Mouse (Mus musculus): ENCODE data around the gene Gm42417. TPM values are rescaled to one million over a fixed set of nuclear protein-coding genes. Genes with fewer than 3 reads are reported as not detected.

The Gm42417 gene
- polyA plus RNA-seq, 1 experiment from 2014 or later: not detected

DNA sequence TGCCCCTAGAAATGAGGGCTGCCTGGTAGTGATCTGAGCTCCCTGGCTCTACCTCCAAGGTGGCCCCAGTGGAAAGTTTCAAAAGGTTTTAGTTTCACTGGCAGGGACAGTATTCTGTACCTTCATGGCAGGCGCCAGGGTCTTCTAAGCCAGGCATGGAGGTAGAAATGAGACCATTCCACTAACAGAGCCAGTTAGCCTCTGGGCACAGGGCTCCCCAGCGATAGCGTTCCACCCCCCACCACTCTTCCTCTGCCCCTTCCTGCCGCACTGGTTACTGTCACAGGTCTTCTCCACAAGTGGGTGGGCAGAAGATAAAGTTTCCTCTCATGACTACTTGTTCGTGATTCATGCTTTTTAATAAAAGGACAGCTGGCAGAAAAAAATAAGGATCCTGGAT, 20.7 kb upstream of the Gm42417 start:
- peaks cover 23% of the 10 kb centered on the region for H3K4me1 ChIP-seq (ENCODE audit: control insufficient read depth, insufficient read depth, low read length)
- H3K36me3 ChIP-seq (ENCODE audit: control insufficient read depth, insufficient read depth, low read length): no peaks in the 10 kb centered on the region
- ATAC-seq (ENCODE audit: insufficient read depth, low FRiP score): no peak
- H3K4me2 ChIP-seq (ENCODE audit: low read depth, low read length): no peak overlapping the region
- no peaks in the 10 kb centered on the region for H3K9me3 ChIP-seq (replicated peaks; ENCODE audit: control insufficient read depth, low read length)
- 64% methylated on average over 5 of the region's 5 CpGs for WGBS
- H3K4me3 ChIP-seq (replicated peaks; ENCODE audit: low read length): no peak overlapping the region
- no peak overlapping the region for H3K27ac ChIP-seq (ENCODE audit: low read length)
- no peaks in the 10 kb centered on the region for H3K27me3 ChIP-seq (ENCODE audit: control insufficient read depth, insufficient read depth, low read length)
- H3K9ac ChIP-seq (ENCODE audit: low read length): no peak overlapping the region

DNA sequence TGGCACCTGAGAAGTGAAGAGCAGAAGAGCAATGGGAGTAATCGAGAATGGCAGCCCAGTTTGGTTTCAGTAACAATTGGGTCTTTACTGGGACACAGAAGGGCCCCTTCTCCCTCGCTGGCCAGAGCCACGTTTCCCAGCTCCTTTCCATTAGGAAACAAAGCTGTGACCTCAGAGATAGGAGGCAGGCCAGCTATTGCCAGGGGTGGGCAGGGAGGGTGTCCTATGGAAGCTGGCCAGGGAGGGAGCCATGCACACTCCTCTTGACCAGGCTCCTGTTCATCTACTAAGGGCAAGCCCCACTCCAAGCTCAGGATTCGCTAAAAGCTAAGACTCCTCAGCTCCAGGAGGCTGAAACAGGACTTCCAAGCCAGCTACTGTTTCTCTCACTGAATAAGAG, 20.0 kb upstream of the Gm42417 start:
- H3K4me3 ChIP-seq (replicated peaks; ENCODE audit: low read length): peak overlapping the region; percentile 88
- no peaks in the 10 kb centered on the region for H3K36me3 ChIP-seq (ENCODE audit: control insufficient read depth, insufficient read depth, low read length)
- peak overlapping the region; percentile 83 for H3K4me2 ChIP-seq (ENCODE audit: low read depth, low read length)
- no peaks in the 10 kb centered on the region for H3K27me3 ChIP-seq (ENCODE audit: control insufficient read depth, insufficient read depth, low read length)
- H3K9ac ChIP-seq (ENCODE audit: low read length): peak overlapping the region; percentile 94
- peaks cover 29% of the 10 kb centered on the region for H3K4me1 ChIP-seq (ENCODE audit: control insufficient read depth, insufficient read depth, low read length)
- no peaks in the 10 kb centered on the region for H3K9me3 ChIP-seq (replicated peaks; ENCODE audit: control insufficient read depth, low read length)
- peak overlapping the region; percentile 99 for H3K27ac ChIP-seq (ENCODE audit: low read length)
- ATAC-seq (ENCODE audit: insufficient read depth, low FRiP score): no peak
- 26% methylated on average over 4 of the region's 4 CpGs for WGBS

DNA sequence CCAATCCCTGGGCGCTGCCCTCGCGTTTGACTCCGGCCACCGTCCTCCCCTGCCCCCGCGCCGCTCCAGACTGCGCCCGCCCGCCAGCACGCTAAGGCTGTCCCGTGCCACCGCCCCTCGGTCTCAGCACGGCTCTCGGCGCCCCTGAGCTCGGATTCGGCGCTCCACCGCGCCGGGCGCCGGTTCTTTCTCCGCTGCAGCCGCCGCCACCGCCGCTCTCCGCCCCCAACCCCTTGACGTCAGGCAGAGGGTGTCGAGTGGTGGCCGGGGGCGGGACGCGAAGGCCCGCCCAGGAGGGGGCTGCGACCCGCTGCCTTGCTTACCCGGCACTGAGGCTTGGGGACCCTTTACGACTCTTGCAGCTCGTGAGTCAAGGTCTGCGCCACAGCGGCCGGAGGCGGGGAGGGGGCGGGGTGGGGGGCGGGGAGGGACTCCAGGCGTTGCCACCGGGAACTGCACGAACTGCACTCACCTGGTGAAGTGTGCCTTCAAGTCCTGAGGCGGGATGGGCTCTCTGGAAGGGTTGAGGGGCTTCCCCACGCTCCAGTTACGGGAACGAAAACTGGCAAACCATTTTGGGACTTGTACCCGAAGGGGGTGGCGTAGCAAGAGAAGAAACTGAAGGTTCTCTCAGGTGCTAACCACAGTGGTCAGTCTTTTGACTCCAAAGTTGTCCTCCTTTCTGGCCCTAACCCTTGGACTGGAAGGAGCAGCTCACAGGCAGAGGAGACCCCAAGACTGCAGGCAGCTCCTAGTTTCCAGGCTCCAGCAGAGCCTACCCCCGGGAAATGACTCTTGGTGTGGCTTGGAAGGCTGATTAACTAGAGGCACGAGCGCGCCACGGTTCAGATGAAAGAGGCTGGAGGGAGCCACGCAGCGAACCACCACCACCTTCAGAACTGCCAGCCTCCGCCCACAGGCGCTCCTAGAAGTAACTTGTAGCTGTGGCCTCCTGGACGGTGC, 19.1 kb upstream of the Gm42417 start, which contains the start of gene Sema4c:
Gene Sema4c (minus strand): TSS at position 319 of the 963 bp plus-strand sequence.
- no peaks in the 10 kb centered on the region for H3K27me3 ChIP-seq (ENCODE audit: control insufficient read depth, insufficient read depth, low read length)
- peak; percentile 59 for ATAC-seq (ENCODE audit: insufficient read depth, low FRiP score)
- WGBS: 1% methylated on average over 69 of the region's 69 CpGs
- H3K4me2 ChIP-seq (ENCODE audit: low read depth, low read length): peak within 1 kb of the TSS; percentile 83
- peak within 1 kb of the TSS; percentile 99 for H3K27ac ChIP-seq (ENCODE audit: low read length)
- 0 out of 2 replicates have a peak, but pooled peaks cover 5% of the 10 kb centered on the region for H3K36me3 ChIP-seq (ENCODE audit: control insufficient read depth, insufficient read depth, low read length)
- H3K4me1 ChIP-seq (ENCODE audit: control insufficient read depth, insufficient read depth, low read length): peaks cover 27% of the 10 kb centered on the region
- H3K9me3 ChIP-seq (replicated peaks; ENCODE audit: control insufficient read depth, low read length): no peaks in the 10 kb centered on the region
- H3K4me3 ChIP-seq (replicated peaks; ENCODE audit: low read length): peak within 1 kb of the TSS; percentile 88
- peak within 1 kb of the TSS; percentile 94 for H3K9ac ChIP-seq (ENCODE audit: low read length)

DNA sequence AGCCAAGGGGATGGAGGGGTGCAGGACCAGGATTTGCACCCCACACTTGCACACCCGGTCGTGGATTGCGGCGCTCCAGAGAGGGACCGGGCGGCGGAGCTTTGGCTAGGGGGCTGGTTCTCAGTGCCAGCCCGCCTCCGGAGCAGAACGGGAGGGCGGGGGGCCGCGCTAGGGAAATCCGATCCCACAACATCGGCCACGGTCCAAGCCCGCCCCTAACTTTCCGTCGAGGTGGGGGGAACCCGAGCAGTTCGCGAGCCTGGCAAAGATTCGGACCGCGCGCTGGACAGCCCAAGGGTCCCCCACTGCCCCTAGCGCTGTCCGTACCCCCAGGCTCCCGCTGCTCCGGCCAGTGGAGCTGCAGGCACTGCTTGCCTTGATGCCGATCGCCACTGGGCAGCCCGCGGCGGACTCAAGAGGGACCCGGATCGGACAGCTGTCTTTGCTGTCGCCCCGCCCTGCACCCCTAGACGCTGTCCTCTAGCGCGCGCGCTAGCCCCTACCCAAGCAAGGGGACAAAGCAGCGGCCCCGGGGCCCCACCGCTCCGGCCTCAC, 18.3 kb upstream of the Gm42417 start:
- peak overlapping the region; percentile 88 for H3K4me3 ChIP-seq (replicated peaks; ENCODE audit: low read length)
- H3K9me3 ChIP-seq (replicated peaks; ENCODE audit: control insufficient read depth, low read length): no peaks in the 10 kb centered on the region
- peak; percentile 79 for ATAC-seq (ENCODE audit: insufficient read depth, low FRiP score)
- H3K27ac ChIP-seq (ENCODE audit: low read length): peak overlapping the region; percentile 99
- no peaks in the 10 kb centered on the region for H3K27me3 ChIP-seq (ENCODE audit: control insufficient read depth, insufficient read depth, low read length)
- peaks cover 27% of the 10 kb centered on the region for H3K4me1 ChIP-seq (ENCODE audit: control insufficient read depth, insufficient read depth, low read length)
- H3K36me3 ChIP-seq (ENCODE audit: control insufficient read depth, insufficient read depth, low read length): peaks cover 12% of the 10 kb centered on the region; the same call in 1 of the 2 replicates
- H3K9ac ChIP-seq (ENCODE audit: low read length): peak overlapping the region; percentile 94
- WGBS: under 1% methylated on average over 48 of the region's 48 CpGs
- H3K4me2 ChIP-seq (ENCODE audit: low read depth, low read length): peak overlapping the region; percentile 83

DNA sequence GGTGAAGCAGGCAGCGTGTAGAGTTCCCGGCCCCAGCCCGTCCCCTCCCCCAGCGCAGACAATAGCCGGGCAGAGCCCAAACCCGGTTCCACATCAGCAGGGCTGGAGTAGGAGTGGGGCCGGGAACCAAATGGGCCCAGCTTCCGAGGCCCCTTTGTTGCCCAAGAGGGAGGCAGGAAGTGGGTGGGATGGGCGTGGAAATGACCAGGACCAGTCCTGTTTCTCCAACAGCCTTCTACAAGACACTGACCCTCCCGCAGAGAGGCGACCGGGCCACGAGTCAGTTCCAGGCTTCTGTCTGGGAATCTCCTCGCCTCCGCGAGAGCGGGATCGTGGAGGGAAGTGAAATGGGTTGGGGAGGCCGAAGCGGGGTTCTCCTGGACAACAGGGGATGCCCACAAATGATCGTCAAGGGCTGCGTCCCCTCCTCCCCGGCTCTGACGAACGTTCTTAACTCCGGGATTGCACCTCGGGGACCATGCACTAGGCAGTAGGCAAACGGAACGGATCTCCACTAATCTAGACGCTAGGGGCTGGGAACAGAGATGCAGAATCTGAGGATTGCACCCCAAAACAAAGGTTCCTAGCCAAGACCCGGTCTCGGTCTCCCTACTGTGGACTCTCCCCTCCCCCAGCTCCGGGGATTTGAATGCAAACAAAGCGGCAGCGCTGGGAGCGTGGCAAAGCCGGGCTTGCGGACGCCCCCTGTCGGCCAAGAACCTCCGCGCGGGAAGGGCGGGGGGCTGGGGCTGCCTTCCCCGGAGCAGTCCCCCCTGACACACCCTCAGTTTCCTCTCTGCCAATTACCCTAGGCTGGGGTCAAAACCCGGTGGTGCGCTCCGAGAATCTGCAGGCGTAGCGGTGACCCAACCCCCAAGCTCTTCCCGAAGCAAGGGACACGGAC, 17.6 kb upstream of the Gm42417 start:
- Histone ChIP-seq H3K27me3 (ENCODE audit: control insufficient read depth, insufficient read depth, low read length) (no peaks in the 10 kb centered on the region), H3K4me3 (replicated peaks; ENCODE audit: low read length) (peak overlapping the region; percentile 88), H3K4me2 (ENCODE audit: low read depth, low read length) (peak overlapping the region; percentile 83), H3K9me3 (replicated peaks; ENCODE audit: control insufficient read depth, low read length) (no peaks in the 10 kb centered on the region), H3K9ac (ENCODE audit: low read length) (peak overlapping the region; percentile 94), H3K27ac (ENCODE audit: low read length) (peak overlapping the region; percentile 99), H3K36me3 (ENCODE audit: control insufficient read depth, insufficient read depth, low read length) (peaks cover 18% of the 10 kb centered on the region), H3K4me1 (ENCODE audit: control insufficient read depth, insufficient read depth, low read length) (peaks cover 27% of the 10 kb centered on the region)
- under 1% methylated on average over 52 of the region's 52 CpGs for WGBS
- ATAC-seq (ENCODE audit: insufficient read depth, low FRiP score): peak; percentile 68

DNA sequence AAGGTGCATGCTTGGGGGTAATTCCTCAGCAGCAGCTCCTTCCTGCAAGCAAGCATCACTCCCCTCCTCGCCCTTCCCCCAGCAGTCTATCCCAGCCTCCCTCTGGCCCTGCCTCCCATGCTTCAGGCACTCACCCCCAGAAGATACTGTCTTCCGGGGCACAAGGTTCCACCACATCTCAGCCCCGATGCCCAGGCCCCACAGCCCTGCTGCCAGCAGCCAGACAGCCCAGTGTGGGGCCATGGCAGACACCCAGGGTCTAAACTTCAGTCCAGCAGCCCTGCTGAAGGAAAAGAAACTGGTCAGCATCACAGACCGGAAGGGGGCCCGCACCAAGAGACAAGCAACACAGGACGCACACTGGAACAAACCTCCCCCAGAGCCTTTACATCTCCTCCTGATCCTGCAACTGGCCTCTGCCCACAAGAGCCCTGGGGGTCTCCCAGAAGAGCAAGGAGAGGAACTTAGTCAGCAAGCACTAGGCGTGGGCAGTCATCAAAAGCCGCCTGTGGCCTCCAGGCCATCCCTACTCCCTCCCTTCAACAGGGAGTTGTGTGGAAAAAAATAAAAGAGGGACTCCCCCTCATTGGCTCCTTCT, 16.7 kb upstream of the Gm42417 start:
- no peaks in the 10 kb centered on the region for H3K9me3 ChIP-seq (replicated peaks; ENCODE audit: control insufficient read depth, low read length)
- H3K27me3 ChIP-seq (ENCODE audit: control insufficient read depth, insufficient read depth, low read length): no peaks in the 10 kb centered on the region
- H3K9ac ChIP-seq (ENCODE audit: low read length): peak overlapping the region; percentile 94
- peaks cover 24% of the 10 kb centered on the region for H3K36me3 ChIP-seq (ENCODE audit: control insufficient read depth, insufficient read depth, low read length)
- WGBS: 2% methylated on average over 8 of the region's 8 CpGs
- H3K4me3 ChIP-seq (replicated peaks; ENCODE audit: low read length): peak overlapping the region; percentile 88
- ATAC-seq (ENCODE audit: insufficient read depth, low FRiP score): no peak
- peak overlapping the region; percentile 83 for H3K4me2 ChIP-seq (ENCODE audit: low read depth, low read length)
- H3K27ac ChIP-seq (ENCODE audit: low read length): peak overlapping the region; percentile 99
- peaks cover 27% of the 10 kb centered on the region for H3K4me1 ChIP-seq (ENCODE audit: control insufficient read depth, insufficient read depth, low read length)

DNA sequence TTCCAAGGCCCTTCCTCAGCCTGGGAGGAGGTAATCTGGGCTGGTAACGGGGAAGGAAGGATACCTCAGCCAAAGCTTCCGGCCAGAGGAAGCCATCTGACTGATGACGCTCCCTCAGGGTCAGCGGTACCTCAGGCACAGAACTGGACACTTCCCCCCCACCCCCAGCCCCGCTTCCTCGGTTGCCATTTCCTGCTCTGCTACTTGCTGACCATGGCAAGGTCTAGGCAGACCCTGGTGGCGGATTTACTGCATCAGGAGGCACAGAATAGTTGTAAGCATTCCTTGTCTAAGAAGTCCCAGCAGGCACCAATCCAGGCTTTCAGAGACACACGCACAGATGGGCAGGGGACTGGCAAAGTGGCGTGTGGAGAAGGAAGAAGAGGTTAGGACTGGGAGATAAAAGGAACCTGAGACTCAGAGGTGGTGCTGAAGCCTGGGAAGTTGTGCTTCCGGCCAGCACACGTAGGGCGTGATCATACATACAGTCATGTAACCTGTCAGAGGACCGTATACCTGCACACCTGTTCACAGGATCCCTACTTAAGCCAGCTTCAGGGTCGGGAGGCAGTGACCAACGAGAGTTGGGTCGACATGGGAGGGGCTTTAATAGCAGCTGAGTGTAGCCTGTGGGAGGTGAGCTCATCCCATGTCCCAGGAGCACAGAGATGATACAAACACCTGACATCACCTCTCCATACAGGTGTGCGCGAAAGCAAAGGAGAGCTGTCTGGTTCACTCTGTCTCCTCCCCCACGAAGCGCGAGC, 15.6 kb upstream of the Gm42417 start:
- peak overlapping the region; percentile 99 for H3K27ac ChIP-seq (ENCODE audit: low read length)
- WGBS: 66% methylated on average over 21 of the region's 21 CpGs
- peak overlapping the region; percentile 94 for H3K9ac ChIP-seq (ENCODE audit: low read length)
- peaks cover 29% of the 10 kb centered on the region for H3K36me3 ChIP-seq (ENCODE audit: control insufficient read depth, insufficient read depth, low read length)
- ATAC-seq (ENCODE audit: insufficient read depth, low FRiP score): no peak
- peak overlapping the region; percentile 88 for H3K4me3 ChIP-seq (replicated peaks; ENCODE audit: low read length)
- H3K9me3 ChIP-seq (replicated peaks; ENCODE audit: control insufficient read depth, low read length): no peaks in the 10 kb centered on the region
- H3K27me3 ChIP-seq (ENCODE audit: control insufficient read depth, insufficient read depth, low read length): no peaks in the 10 kb centered on the region
- peaks cover 32% of the 10 kb centered on the region for H3K4me1 ChIP-seq (ENCODE audit: control insufficient read depth, insufficient read depth, low read length)
- H3K4me2 ChIP-seq (ENCODE audit: low read depth, low read length): peak overlapping the region; percentile 83

DNA sequence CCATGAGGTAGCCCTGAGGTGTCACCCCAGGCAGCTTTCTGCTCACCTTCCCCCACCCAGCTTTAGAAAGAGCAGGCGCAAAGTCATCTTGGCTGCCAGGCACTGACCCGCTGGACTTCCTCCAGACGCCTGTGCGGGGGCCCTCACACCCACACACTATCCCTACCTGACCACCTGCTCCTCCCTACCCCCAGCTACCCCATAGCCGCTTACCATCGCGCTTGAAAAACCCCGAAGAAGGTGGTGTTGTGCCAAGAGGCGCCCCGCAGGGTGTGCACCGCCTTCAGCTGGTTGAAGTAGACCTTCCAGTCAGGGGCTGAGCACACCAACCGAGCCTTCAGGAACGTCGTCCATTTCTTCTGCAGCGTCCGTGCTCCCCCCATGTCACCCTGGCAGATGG, 13.3 kb upstream of the Gm42417 start:
- Histone ChIP-seq H3K4me2 (ENCODE audit: low read depth, low read length) (no peak overlapping the region), H3K4me3 (replicated peaks; ENCODE audit: low read length) (no peak overlapping the region), H3K36me3 (ENCODE audit: control insufficient read depth, insufficient read depth, low read length) (peaks cover 32% of the 10 kb centered on the region), H3K4me1 (ENCODE audit: control insufficient read depth, insufficient read depth, low read length) (peaks cover 44% of the 10 kb centered on the region), H3K9ac (ENCODE audit: low read length) (no peak overlapping the region), H3K27me3 (ENCODE audit: control insufficient read depth, insufficient read depth, low read length) (no peaks in the 10 kb centered on the region), H3K27ac (ENCODE audit: low read length) (no peak overlapping the region), H3K9me3 (replicated peaks; ENCODE audit: control insufficient read depth, low read length) (no peaks in the 10 kb centered on the region)
- WGBS: 80% methylated on average over 16 of the region's 16 CpGs
- ATAC-seq (ENCODE audit: insufficient read depth, low FRiP score): no peak
